Mouse (Mus musculus) hematopoietic multipotent progenitor cell, adult 10-12 weeks (in vitro differentiated cells): Measurements from ENCODE around the gene Tm9sf1. TPM values are rescaled to one million over a fixed set of nuclear protein-coding genes. Genes with fewer than 3 reads are reported as not detected.

Experiments
- polyA plus RNA-seq: library from polyadenylated mRNA; stranded (reverse); fragments of >175 nt; gene quantifications from 2 replicates; pipeline ENCODE4 v1.2.3, GENCODE M21; 2012; ENCODE audit warnings: low replicate concordance

The Tm9sf1 gene
- 14.0 and 32.8 TPM in 2 replicates for polyA plus RNA-seq

DNA sequence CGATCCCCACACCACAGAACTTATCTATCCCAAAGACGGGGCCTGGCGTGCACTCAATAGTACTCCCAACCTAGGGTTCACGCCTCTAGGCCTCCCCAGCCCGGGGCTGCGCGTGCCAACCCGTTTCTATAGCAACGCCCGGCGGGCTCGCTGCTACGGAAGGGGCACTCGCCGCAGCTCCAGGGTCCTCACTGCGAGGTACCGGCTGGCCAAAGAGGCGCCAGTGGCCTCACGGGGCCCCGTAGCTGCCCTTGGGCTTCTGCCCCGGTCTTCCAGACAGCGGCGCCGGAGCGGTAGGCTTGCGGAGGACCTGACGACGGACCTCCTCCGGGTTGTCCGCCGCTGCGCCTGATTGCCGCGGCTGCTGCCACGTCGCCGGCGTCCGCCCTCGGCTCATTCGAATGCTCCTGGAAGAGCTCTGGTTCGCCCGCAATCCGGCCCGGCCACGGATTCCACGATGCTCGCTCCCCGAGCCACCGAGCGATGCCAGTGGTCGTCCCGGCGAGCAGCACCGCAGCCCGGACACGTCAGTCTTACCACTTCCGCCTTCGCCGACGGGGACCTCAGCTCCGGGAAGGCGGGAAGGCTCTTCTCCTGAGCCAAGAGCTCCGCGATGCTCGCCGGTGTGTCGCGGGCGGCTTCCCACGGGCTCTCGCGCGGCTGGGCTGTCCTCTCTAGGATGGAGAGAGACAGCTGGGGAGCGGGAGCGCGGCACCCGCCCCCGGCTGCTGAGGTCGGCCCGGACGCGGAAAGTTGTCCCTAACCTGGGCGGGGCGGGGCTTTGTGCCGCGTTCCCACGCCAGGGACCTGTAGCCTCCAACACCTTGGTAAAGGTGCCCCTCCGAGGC lies at the start of gene Tm9sf1:
Gene Tm9sf1 (minus strand): TSS at position 747 of the 848 bp plus-strand sequence.

GRCm38 (mm10) chr14:55681160-55682117 lies 37.8 kb upstream of the Tm9sf1 start, which contains the start of gene Tinf2:
Gene Tinf2 (minus strand): TSS chr14:55681820.

GRCm38 (mm10) chr14:55671833-55672740 lies 28.5 kb upstream of the Tm9sf1 start, which contains the start of the genes Gmpr2 and Nedd8:
Gene Gmpr2 (plus strand): TSS chr14:55671941.
Gene Nedd8 (minus strand): TSS chr14:55672124.

DNA sequence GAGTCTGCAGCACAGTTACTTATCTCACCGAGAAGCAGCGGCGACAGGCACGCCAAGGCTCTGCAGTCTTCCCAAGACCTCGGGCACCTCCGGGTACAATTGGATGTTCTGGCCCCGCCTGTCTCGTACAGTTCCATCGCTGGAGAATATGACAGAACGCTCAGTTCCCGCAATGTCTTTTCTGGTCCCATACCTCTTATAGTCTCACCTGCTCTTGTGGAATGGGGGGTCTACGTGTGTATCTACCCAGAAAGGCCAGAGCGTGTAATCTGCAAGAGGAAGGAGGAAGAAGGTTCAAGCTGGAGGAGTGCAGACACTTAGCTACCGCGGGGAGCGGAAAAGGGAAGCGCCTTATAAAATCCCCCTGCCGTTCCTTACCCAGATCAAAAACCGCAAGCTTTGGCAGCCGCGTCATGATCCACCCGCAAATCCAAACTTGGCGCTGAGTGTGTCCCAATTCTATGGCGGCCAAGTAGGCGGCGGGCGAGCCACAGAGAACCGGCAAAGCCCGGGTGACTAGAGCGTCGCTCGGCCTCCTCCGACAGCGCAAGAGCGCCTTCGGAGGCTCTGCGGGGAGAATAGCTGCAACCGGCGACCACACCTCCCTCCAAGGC lies 16.5 kb upstream of the Tm9sf1 start, which contains the start of gene Mdp1:
Gene Mdp1 (minus strand): TSS at position 549 of the 614 bp plus-strand sequence.

DNA sequence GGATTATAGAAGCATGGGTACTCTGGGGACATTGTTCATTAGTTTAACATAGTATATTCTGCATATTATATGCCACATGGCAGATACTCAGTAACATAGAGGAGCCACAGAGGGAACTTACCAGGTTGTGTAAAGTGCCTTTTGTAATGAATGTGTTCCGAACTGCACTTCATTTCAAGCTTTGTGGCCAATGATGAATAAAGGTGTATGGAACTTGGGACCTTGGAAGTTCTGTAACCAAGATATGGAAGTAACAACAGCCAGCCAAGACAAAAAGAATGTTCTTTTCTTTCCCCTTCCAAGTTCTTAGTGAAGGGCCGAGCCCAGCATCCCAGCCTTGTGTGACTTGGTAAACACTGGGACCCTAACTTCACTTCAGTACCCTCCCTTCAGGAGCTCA lies 6.3 kb upstream of the Tm9sf1 start, which contains the start of gene Tssk4:
Gene Tssk4 (plus strand): TSS at position 301 of the 400 bp plus-strand sequence.

DNA sequence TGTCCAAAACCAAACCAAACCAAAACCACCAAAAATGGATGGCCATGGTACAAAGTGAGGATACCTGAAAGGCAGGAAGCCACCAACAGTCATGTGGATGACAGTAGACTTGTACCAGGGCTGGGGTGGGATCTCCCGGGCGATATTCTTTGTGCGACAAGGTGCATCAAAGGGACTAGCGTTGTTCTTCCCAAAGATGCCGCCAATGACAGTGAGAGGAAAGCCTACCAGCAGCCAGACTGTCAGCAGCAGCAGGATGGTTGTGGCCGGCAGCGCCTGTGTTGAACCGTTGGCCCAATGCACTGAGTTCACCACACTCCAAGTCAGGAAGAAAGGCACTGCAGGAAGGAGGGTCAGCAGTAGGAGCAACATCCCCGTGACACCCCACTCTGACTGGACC lies 5.8 kb downstream of the Tm9sf1 start, which contains the start of gene Gm49378:
Gene Gm49378 (minus strand): TSS at position 101 of the 400 bp plus-strand sequence.

DNA sequence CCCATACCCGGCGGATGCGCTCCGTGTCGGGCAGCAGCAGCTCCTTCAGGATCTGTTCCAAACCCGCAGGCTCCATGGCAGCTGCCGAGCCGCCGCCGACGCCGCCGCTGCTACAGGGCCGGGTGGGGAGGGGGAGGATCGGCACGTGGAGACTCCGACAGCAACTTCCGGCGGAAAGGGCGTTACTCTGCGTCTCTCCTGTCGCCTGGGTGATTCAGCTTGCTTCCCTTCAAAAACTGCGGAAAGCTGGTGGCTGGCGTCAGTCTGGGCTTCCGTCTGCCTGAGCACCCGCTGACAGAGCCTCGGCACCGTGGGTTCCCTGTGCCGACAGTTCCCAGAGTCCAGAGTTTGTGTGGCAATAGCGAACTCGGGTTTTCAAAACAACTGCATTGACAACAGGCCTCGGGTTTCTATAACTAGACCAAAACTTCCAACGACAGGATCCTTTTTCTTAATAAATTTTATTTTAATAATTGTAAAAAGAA lies 8.0 kb downstream of the Tm9sf1 start, which contains the start of gene Ipo4:
Gene Ipo4 (minus strand): TSS at position 435 of the 485 bp plus-strand sequence.

GRCm38 (mm10) chr14:55617822-55618221 lies 25.8 kb downstream of the Tm9sf1 start, which contains the start of gene Rec8:
Gene Rec8 (plus strand): TSS chr14:55618037.

DNA sequence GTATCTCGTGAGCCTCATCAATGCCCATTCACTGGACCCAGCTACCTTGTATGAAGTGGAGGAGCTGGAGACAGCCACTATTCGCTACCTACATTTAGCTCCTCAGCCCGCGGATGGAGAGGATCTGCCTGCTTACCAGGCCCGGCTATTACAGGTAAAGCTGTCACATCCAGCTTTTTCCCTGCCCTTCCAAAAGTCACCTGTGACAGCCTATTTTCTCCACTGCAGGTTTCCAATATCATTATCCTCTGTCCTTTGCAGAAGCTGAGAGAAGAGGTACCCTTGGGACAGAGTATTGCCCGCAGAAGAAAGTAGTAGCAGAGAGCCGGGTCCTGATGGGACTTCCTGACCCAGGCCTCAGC lies 40.4 kb downstream of the Tm9sf1 start, which contains the start of gene Irf9:
Gene Irf9 (plus strand): TSS at position 301 of the 362 bp plus-strand sequence.

GRCm38 (mm10) chr14:55591331-55591891 lies 52.2 kb downstream of the Tm9sf1 start, which contains the start of gene Rnf31:
Gene Rnf31 (plus strand): TSS chr14:55591708.

GRCm38 (mm10) chr14:55590748-55591330 lies 52.8 kb downstream of the Tm9sf1 start, which contains the start of gene Psme2:
Gene Psme2 (minus strand): TSS chr14:55591113.

Other genes starting within 250 kb of the Tm9sf1 start
- 25.8 and 52.4 TPM in 2 replicates for gene Dhrs4, start 165.0 kb downstream of the Tm9sf1 start, polyA plus RNA-seq
- 3.4 and 6.3 TPM in 2 replicates for gene Carmil3, start 153.2 kb downstream of the Tm9sf1 start, polyA plus RNA-seq
- gene Cpne6, start 133.4 kb downstream of the Tm9sf1 start, polyA plus RNA-seq: not detected in 2 replicates
- not detected in 2 replicates for gene Nrl, start 118.8 kb downstream of the Tm9sf1 start, polyA plus RNA-seq
- 40.5 and 60.9 TPM in 2 replicates for gene Pck2, start 103.5 kb downstream of the Tm9sf1 start, polyA plus RNA-seq
- gene Dcaf11, start 83.8 kb downstream of the Tm9sf1 start, polyA plus RNA-seq: 66.7 and 69.0 TPM in 2 replicates
- 2.0 TPM in 1 of 2 replicates, not detected in the other for gene A730061H03Rik, start 83.4 kb downstream of the Tm9sf1 start, polyA plus RNA-seq
- 0.33 TPM in 1 of 2 replicates, not detected in the other for gene Fitm1, start 68.2 kb downstream of the Tm9sf1 start, polyA plus RNA-seq
- 226 and 353 TPM in 2 replicates for gene Psme1, start 65.7 kb downstream of the Tm9sf1 start, polyA plus RNA-seq
- 10.0 and 14.4 TPM in 2 replicates for gene Emc9, start 58.5 kb downstream of the Tm9sf1 start, polyA plus RNA-seq
- 65.8 and 135 TPM in 2 replicates for gene Psme2, start 52.7 kb downstream of the Tm9sf1 start, polyA plus RNA-seq
- gene Rnf31, start 52.1 kb downstream of the Tm9sf1 start, polyA plus RNA-seq: 46.9 and 59.8 TPM in 2 replicates
- gene Irf9, start 40.2 kb downstream of the Tm9sf1 start, polyA plus RNA-seq: 35.4 and 179 TPM in 2 replicates
- 0.49 and 0.84 TPM in 2 replicates for gene Rec8, start 25.8 kb downstream of the Tm9sf1 start, polyA plus RNA-seq
- 14.0 and 57.8 TPM in 2 replicates for gene Ipo4, start 7.8 kb downstream of the Tm9sf1 start, polyA plus RNA-seq
- 3.7 TPM in 1 of 2 replicates, not detected in the other for gene Gm49378, start 5.9 kb downstream of the Tm9sf1 start, polyA plus RNA-seq
- 0.45 and 0.48 TPM in 2 replicates for gene Tssk4, start 6.4 kb upstream of the Tm9sf1 start, polyA plus RNA-seq
- 18.5 and 23.8 TPM in 2 replicates for gene Mdp1, start 16.7 kb upstream of the Tm9sf1 start, polyA plus RNA-seq
- 5.9 and 22.3 TPM in 2 replicates for gene Gmpr2, start 28.1 kb upstream of the Tm9sf1 start, polyA plus RNA-seq
- 36.9 and 68.6 TPM in 2 replicates for gene Nedd8, start 28.3 kb upstream of the Tm9sf1 start, polyA plus RNA-seq
- gene Tinf2, start 38.0 kb upstream of the Tm9sf1 start, polyA plus RNA-seq: 48.2 and 59.6 TPM in 2 replicates
- 13.8 and 16.6 TPM in 2 replicates for gene Tgm1, start 70.1 kb upstream of the Tm9sf1 start, polyA plus RNA-seq
- gene Rabggta, start 78.5 kb upstream of the Tm9sf1 start, polyA plus RNA-seq: 27.4 and 45.7 TPM in 2 replicates
- 8.3 and 9.9 TPM in 2 replicates for gene Dhrs1, start 101.9 kb upstream of the Tm9sf1 start, polyA plus RNA-seq
- 16.1 and 20.1 TPM in 2 replicates for gene Nop9, start 101.9 kb upstream of the Tm9sf1 start, polyA plus RNA-seq
- 0.11 and 0.15 TPM in 2 replicates for gene Cideb, start 114.7 kb upstream of the Tm9sf1 start, polyA plus RNA-seq
- 0.13 and 0.56 TPM in 2 replicates for gene Ltb4r2, start 117.6 kb upstream of the Tm9sf1 start, polyA plus RNA-seq
- gene Ltb4r1, start 122.2 kb upstream of the Tm9sf1 start, polyA plus RNA-seq: 4.6 and 38.8 TPM in 2 replicates
- gene Adcy4, start 140.3 kb upstream of the Tm9sf1 start, polyA plus RNA-seq: 0.45 and 1.2 TPM in 2 replicates
- gene Ripk3, start 145.1 kb upstream of the Tm9sf1 start, polyA plus RNA-seq: 43.4 and 85.4 TPM in 2 replicates
- gene Nfatc4, start 179.3 kb upstream of the Tm9sf1 start, polyA plus RNA-seq: 0.08 and 0.16 TPM in 2 replicates
- gene Nynrin, start 210.2 kb upstream of the Tm9sf1 start, polyA plus RNA-seq: 0.58 and 0.74 TPM in 2 replicates
- gene Cbln3, start 240.6 kb upstream of the Tm9sf1 start, polyA plus RNA-seq: 0.03 and 0.25 TPM in 2 replicates
- 32.4 and 55.4 TPM in 2 replicates for gene Khnyn, start 241.1 kb upstream of the Tm9sf1 start, polyA plus RNA-seq